Mouse (Mus musculus): Measurements from ENCODE around the gene Slc17a3.

Gene Slc17a3

GRCm38 (mm10) chr13:23873141-23873540, 33.9 kb downstream of the Slc17a3 start:
- no peak for DNase-seq (ENCODE audit: low read depth, low spot score)

- no peak for DNase-seq (ENCODE audit: low read depth, low spot score)
Measured at GRCm38 (mm10) chr13:23879106-23879505, 39.9 kb downstream of the Slc17a3 start.

DNA sequence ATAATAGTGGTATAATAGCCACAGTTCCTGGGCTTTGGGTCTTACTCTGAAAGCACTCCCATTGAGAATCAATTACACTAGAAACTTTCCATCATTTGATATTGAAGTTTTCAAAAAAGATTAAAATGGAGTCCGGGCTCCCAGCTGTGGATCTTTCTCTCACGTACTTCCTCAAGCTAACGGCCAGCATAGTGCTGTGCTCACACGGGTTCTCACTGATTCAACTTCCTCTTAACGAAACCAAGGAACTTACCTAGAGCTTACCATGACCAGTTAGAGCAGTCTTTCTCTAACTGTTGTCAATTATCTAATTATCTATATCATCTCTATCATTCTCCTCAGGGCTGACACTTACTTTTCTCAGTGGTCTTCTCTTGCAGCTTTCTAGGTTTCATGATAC, 40.4 kb downstream of the Slc17a3 start:
- DNase-seq (ENCODE audit: low read depth, low spot score), result no peak

- DNase-seq (ENCODE audit: low read depth, low spot score), result peak; percentile 32
Measured at GRCm38 (mm10) chr13:23885540-23885939, 46.3 kb downstream of the Slc17a3 start.

- no peak for DNase-seq (ENCODE audit: low read depth, low spot score)
Measured at GRCm38 (mm10) chr13:23887026-23887725, 47.9 kb downstream of the Slc17a3 start.

DNA sequence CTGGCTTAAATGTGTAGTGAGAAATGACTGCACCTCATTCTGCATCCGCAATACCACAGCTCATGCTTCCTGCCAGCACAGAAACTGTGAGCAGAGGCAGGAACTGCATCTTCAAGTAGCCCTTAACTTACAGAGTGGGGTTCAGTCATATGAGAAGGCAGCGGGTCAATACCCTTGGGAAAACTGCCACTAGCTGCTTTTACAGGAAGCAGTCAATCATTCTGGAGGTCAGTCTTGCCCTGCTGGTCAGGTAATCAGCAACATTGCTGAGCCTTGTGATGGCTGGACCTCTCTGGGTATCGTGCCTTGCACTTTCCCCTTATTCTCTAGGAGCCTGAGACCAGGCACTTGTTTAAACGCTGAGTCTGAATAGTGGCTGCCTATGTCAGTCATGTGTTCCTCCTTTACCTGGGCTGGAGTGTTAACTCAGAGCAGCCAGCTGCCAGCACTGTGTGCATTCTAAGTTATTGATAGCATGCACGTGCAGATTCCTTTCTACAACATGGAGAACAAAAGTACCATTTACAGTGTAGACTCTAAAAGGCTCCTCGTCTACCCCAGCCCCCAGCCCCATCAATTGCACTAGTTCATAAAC, 49.9 kb downstream of the Slc17a3 start:
- no peak for DNase-seq (ENCODE audit: low read depth, low spot score)

DNA sequence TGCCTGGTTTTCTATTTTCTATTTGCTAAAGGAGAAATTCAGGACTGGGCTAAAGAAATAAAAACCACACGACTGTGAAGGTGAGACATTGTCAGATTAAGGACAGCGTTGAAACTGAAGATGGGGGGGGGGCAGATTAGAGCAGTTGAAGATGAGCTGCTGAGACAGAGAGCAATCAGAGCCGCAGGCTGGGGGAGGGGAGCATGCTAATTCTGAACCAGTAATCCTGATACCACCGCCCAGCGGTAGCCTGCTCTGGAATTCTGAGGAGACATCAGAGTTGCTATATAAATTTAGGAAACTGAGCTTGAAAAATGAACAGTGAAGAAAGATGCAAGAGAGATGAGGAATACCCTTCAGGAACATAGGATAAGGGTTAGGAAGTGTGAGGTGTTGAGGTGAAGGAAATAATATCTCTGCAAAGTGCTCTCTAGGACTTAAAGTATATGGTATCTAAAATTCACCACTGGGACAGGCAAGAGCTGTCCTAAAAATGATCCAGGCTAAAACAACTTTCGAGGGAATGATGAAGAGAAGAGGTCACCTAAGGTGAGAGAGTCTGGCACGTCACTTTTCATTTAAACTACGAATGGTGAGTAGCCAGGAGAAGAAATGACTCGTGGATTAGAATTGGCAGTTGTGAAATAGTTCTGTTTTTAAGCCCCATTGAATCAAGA, 53.5 kb downstream of the Slc17a3 start:
- no peak for DNase-seq (ENCODE audit: low read depth, low spot score)

DNA sequence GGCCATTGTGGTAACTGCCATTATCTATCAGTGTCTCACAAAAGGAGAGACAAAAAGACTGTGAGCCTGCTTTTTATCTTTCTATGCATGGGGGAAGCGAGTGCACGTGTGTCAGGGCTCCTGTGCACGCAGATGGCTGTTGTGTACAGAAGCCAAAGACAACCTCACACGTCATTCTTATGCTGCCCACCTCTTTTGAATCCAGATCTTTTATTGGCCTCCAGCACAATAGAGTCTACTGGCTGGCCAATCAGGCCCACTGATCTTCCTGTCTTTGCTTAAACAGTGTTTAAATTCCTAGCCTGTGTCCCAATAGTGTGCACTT, 54.0 kb downstream of the Slc17a3 start:
- DNase-seq (ENCODE audit: low read depth, low spot score), result no peak

GRCm38 (mm10) chr13:23898242-23898641, 59.0 kb downstream of the Slc17a3 start:
- no peak for DNase-seq (ENCODE audit: low read depth, low spot score)

DNA sequence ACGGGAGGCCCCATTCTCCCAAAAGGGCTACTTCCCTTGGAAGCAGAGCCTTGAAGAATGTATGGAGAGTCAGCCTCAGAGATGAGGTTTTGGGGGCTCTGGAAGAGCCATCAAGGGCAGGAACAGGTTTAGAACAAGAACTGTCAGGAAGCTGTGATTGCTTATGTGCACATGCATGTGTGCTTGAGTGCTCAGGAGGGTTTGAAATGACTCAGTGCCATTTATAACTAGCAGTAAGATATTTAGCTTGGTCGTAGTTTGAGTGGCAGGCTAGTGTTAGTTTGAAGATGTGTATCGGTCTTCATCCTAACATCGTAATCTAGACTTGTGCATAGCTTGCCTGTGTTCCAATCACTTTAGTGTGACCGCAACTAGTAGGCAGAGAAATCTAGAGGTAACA, 67.7 kb downstream of the Slc17a3 start:
- no peak for DNase-seq (ENCODE audit: low read depth, low spot score)

DNA sequence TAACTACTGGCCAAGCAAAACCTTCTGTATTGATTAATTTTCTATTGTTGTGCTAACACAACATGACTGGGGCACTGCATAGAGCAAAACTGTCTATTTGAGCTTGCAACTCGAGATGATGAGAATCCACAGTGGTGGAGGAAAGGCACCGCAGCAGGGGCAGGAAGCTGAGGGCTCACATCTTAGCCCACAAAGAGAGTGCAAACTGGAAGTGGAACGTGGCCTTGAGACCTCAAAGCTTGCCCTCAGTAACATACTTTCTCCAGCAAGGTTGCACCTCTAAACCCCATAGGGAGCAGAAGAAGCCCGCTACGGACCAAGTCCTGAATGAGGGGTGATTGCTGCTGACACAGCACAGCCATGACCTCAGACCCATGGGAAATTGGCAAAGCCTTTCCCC, 70.9 kb downstream of the Slc17a3 start:
- DNase-seq (ENCODE audit: low read depth, low spot score), result no peak

Data from ZHBTc4 (cell line).